Mouse (Mus musculus) ZHBTc4 (cell line): ENCODE measurements around the gene Kdm8.

Experiments used
- DNase-seq: peaks from one replicate; pipeline ENCODE4 v3.0.0-alpha.2; 2011; ENCODE audit warnings: low read depth, low spot score

The Kdm8 gene

GRCm38 (mm10) chr7:125453671-125454070 lies 9.2 kb downstream of the Kdm8 start:
- no peak for DNase-seq

DNA sequence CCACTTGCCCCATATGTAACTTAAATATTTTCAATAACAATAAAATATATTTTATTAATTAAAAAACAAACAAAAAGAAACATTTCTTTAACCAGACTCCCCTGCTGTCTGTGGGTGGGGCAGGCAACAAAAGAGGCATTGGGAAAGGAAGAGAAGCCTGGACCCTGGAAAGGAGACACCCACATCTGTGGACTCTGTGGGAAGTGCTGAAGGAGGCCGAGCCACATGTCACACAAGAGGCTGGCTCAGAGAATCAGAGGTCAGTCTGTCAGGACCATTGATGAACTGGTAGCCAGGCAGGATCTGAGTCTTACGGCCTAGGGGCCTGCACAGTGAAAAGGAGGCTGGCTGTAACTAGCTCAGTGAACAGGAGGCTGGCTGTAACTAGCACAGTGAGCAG lies 17.7 kb downstream of the Kdm8 start:
- peak; percentile 58 for DNase-seq

DNA sequence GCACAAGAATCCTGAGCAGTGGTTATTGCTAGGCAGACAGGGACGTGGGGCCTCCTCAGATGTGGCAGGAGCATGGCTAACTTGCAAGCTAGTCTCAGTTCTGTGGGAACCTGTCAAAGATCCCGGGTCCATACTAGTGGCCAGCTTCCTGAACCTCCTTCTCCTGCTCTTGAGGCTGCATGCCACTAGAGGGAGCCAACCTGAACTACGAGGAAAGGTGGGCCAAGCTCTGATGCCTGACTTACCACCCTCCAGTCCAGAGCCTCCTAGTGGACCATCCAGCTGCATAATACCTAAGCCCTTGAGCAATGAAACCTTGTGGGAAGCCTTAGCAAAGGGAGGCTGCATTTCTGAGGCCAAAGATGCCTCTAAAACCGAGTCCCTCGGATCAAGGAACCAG lies 25.5 kb downstream of the Kdm8 start:
- DNase-seq, result peak; percentile 90

DNA sequence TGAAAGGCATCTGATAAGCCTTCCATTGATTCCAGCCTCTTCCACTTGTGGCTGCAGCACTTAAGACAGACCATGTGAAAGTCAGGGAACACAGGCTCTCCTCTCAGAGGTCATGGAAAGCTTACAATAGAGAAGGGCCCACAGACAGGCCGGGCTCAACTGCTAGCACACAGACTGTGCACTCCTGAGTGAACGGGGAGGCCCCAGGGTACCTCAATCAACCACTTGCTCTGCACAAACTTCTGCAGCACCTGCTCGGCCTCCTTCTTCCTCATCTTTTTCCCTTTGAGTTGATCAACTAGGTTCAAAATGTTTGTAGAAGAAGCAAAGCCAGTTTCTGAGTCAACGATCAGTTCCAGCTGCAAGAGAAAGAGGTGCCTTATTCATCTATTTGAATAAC lies 26.4 kb downstream of the Kdm8 start:
- no peak for DNase-seq

- peak; percentile 85 for DNase-seq
These were observed 27.7 kb downstream of the Kdm8 start for GRCm38 (mm10) chr7:125471991-125472741.

- DNase-seq, result no peak
These were observed 30.1 kb downstream of the Kdm8 start for GRCm38 (mm10) chr7:125474535-125474934.

DNA sequence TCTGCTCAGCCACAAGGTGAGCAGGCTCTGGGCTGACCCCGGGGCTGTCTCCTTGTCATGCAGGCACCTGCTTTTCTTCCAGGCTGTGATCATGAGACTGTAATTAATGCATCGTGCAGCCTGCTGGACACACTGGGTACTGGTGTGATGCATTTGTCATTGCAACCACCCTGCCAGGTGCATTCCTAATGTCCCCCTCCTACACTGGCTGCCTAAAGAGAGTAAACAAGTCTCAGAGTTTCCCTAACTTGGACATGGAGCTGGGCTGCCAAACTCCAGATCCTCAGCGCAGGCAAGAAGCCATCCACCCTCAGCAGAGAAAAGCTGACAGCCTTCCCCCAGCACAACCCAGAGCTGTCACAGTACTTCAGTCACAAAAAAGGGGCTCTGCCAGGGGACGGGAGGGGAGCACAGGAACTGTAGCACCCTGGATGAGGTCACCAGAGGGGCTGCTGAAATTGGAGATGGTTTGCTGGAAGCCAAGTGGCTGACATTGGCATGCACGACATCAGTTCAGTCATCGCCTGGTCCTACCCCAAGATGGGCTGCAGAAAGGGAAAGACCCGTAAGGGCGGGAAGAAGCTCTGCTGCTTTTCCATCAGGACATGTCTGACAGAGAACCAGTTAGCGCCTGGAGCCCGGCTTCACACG lies 31.2 kb downstream of the Kdm8 start:
- DNase-seq, result no peak

- DNase-seq, result no peak
These were observed 34.0 kb downstream of the Kdm8 start for GRCm38 (mm10) chr7:125478391-125478984.

DNA sequence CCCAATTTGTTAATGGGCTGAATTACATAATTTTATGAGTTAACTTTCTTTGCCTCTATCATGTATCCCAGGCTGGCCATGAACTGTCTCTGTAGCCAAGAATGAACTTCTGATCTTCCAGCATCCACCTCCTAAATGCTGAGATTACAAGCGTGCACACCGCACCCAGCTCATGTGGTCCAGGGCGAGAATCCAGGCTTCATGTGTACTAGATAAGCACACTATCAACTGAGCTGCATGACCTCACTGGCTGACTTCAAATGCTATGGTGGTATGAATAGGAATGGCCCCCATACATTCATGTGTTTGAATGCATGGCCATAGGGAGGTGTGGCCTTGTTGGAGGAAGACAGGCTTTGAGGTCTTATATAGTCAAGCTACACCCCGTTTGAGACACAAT lies 36.0 kb downstream of the Kdm8 start:
- no peak for DNase-seq

DNA sequence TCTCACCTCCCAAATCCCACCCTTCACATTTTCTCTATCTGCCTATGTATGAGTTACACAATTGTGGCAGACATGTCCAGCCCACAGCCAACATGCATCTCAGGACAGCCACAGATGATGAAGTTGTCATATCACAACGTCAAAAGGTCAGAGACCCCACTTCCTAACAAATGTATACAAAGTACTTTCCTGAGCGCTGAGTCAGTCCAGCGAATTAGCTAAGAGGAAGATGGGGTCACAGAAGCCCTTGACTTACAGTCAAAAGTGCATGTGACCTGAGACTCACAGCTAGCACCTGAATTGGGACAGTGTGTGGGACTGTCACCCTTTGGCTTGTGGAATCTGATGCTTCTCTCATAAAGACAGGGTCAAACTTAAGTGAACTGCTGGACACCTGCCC lies 37.9 kb downstream of the Kdm8 start:
- no peak for DNase-seq

GRCm38 (mm10) chr7:125482886-125483285 lies 38.4 kb downstream of the Kdm8 start:
- DNase-seq, result no peak

- DNase-seq, result no peak
These were observed 40.3 kb downstream of the Kdm8 start for GRCm38 (mm10) chr7:125484791-125485190.

- no peak for DNase-seq
These were observed 41.7 kb downstream of the Kdm8 start for GRCm38 (mm10) chr7:125486121-125486630.

GRCm38 (mm10) chr7:125487126-125487525 lies 42.6 kb downstream of the Kdm8 start:
- no peak for DNase-seq

GRCm38 (mm10) chr7:125488706-125489105 lies 44.2 kb downstream of the Kdm8 start:
- no peak for DNase-seq

DNA sequence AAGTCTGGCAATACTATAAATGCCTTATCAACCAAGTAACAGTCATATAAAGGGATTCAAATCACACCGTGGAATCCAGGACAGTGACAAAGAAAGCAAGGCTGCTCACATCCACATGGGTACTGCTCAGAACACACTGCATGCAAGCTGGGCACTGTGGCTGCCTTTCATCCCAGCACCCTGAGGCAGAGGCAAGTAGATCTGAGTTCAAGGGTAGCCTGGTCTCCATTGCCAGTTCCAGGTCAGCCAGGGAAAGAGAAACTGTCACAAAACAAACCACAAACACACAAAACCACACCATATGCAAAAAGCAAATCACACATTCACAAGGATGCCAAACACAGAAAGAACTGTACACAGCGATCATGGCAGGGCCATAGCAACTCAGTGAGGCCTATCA lies 45.2 kb downstream of the Kdm8 start:
- DNase-seq, result no peak

- DNase-seq, result peak; percentile 97
These were observed 46.7 kb downstream of the Kdm8 start, which contains the start of gene Nsmce1 for GRCm38 (mm10) chr7:125490947-125491735. Gene Nsmce1, minus strand, starts transcription at chr7:125491596.

DNA sequence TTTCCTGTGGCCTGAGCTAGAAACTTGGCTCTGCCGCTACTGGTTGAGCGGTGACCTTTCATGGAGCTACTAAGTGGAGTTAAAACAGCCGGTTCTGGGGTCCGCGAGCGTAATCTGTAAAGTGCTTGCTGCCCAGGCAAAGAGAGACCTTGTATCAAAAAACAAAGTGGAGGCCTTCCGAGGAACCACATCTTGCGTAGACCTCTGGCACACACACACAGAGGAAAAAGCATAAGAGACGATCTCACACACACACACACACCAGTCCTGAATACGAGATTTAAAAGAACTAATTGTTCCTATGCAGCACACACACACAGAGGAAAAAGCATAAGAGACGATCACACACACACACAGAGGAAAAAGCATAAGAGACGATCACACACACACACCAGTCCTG lies 47.3 kb downstream of the Kdm8 start:
- DNase-seq, result no peak

GRCm38 (mm10) chr7:125492551-125492950 lies 48.1 kb downstream of the Kdm8 start:
- DNase-seq, result no peak

- DNase-seq, result no peak
These were observed 51.5 kb downstream of the Kdm8 start for GRCm38 (mm10) chr7:125495864-125496440.
